Mouse (Mus musculus) liver, adult (tissue): ENCODE measurements around the gene Fam13c.

Experiments used
- GATA4 ChIP-seq: IDR thresholded peaks from 2 replicates; pipeline ENCODE4 v1.6.1; 2014; ENCODE audit warnings: mild to moderate bottlenecking, low read length; ENCODE audit not compliant: insufficient replicate concordance

The Fam13c gene

DNA sequence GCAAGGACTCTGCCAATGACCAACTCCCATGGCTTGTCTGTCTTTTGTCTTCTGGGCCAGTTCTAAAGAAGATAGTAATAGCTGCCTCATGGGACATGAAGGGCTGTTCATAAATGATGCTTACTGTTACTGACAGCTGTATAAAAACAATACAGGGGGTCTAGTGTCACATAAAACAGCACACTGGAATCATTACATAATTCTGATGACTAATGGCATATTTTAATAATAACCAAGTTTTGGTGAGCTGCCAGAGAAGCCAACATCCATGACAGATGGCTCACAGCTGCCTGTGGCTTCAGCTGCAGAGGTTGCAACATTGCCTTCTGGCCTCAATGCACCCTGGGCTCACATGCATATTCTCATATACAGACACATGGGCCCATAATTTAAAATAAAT, 56.7 kb downstream of the Fam13c start:
- TF ChIP-seq GATA4: no peak

DNA sequence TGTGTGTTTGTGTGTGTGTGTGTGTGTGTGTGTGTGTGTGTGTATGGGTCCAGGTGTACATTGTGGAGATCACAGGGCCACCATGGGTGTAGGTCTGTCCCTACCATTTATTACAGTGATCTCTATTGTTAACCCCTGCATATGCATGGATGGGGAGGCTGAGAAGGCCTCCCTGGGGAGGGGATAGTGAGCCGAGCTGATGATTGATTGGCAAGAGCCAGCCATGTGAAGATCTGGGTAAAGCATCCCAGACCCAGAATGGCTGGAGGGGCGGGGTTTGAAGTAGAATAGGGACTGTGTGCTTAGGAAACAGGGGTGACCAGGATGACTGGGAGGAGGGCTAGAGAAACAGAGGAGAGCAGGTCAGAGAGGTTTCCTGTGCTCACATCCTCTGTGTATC, 58.0 kb downstream of the Fam13c start:
- no peak for TF ChIP-seq GATA4

DNA sequence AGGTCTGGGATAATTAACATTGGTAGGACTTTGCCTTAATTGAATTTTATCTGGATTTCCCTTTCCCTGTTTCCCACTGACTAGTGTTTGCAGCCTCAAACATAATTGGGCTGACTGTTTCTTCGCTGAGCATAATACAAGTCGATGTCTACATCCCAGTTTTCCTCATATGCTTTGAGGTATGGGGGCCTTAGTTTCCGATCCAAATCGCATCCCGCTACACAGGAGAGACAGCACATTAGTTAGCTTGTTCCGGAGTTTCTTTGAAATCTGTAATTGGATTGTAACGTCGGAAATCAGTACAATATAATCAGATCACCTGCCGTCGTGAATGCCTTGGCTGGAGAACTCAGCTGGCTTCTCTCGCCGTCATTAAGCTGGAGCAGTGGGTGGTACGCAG, 59.0 kb downstream of the Fam13c start:
- no peak for TF ChIP-seq GATA4

DNA sequence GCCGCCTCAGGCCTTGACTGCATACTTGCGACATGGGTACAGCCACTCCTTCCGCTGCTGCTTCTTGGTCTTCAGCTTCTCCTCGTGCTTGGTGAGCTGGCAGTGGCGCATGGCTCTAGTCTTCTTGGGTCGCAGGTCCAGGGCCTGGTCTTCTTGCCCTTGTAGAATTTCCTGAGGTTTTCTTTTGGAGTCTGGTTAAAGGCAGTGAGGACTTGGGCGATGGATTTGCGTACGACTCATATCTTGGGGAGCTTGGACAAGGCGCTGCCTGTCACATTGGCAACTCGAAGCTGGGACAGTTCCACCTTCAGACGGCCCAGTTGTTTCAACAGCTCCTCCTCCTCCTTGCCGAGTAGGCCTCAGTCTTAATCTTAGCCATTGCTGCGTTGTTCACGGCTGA, 64.6 kb downstream of the Fam13c start:
- TF ChIP-seq GATA4: no peak

DNA sequence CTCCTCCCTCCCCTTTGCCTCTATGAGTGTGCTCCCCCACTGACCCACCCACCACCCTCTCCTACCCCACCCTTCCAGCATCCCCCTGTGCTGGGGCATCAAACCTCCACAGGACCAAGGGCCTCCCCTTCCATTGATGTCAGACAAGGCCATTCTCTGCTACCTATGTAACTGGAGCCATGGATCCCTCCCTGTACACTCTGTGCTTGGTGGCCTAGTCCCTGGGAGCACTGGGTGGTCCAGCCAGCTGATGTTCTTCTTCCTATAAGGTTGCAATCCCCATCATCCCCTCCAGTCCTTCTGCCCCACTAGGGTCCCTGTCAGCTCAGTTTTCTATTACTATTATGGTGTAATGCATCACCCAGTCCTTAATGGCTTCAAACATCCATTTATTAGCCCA, 65.1 kb downstream of the Fam13c start:
- no peak for TF ChIP-seq GATA4

DNA sequence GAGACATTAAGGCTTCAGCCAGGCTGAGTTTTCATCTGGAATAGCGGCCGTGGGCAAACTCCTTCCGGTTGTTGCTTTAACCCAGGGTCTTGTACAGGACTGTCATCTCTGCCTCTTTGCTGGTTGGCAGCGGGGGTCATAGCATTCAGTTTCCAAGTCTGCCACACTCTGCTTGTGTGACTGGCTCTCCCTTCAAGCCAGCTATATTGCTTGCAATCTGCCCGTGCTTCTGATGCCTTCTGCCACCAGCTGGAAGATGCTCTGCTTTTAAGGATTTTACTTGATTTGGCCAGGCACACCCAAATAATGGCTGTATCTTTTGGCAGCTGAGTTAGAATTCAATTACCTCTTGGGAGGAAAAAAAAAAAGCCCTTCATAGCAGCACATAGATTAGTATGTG, 65.6 kb downstream of the Fam13c start:
- TF ChIP-seq GATA4: no peak

DNA sequence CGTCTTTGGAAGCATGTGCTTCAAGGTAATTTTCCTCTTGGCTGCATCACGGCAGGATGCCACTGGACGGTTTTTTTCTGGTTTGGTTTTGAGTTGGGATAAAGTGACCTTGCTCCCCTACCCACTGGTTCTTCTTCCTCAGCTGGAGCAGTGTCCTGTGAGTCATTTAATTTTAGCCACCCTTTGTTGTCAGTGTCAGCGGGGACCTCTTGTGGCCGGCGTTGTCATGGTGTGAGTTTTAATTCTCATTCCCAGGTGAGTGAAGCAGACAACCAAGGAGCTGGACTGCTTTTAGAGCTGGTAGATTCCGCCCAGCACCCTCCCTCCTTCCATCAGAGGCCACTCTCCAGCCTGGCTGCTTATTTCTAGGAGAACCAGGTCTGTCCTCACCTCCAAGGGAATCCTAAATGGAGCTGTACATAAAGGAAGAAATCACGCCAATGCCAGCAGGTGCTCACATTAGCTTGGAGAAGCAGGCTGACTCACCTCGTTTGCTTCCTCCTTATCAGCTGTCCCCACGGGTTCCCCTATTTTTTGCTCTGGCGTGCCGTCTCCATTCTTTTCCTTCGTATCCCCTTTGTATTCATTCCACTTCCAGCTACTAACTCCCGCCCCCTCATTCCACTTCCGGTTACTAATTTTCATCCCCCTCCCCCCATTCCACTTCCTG, 66.4 kb downstream of the Fam13c start:
- TF ChIP-seq GATA4: no peak

DNA sequence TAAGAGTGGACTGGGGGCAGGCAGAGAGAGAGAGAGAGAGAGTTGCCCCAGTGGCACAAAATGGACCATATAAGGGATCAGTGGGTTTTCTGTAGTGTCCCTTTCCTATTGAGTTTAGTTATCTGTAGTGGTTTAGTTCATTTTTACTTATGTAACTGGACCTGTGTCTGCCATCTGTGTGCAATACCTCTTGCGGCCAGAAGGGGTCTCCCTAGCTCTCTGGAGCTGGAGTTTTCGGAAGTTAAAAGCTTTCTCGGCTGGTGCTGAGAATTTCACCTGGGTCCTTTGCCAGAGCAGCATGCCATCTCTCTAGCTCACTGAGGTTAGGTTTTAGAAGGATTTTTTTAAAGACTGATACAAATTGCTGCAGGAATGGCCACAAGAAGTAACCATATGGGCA, 67.6 kb downstream of the Fam13c start:
- no peak for TF ChIP-seq GATA4

DNA sequence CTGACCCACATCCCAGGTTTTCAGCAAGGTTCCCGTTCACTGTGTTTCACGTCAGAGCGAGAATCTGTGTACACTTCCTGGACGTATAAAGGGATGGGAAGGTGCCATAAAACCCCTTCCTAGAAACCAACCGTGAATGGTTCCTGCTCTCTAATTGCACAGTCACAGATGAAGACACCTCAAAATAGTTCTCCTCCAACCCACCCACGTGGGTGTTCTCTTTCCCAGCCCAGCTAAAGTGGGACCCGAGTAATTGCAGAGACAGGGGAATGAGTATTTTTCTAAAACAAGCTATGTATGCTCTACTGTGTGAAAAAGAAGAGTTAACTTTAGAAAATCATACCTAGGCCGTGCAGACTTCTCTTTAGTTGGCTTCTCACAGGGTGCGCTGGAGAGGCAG, 74.6 kb downstream of the Fam13c start:
- TF ChIP-seq GATA4: no peak

DNA sequence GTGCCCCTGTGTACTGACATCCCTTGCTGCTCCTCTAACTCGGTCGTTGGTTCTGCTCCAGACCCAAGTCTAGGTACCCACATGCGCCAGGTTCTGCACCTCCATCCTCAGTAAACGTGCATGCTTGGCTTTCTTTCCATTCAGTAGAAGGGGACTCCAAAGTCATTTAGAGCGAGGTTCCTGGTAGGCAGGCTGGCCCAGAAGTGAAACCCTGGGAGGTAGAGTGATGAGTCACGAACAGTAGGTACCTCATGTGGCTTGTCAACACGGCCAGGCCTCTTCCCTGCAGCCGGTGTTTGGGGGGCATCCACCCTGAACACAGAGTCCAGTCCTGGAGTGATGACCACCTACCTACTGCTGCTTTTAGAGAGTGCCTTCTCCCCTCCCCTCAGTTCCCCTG, 76.4 kb downstream of the Fam13c start:
- TF ChIP-seq GATA4: no peak

DNA sequence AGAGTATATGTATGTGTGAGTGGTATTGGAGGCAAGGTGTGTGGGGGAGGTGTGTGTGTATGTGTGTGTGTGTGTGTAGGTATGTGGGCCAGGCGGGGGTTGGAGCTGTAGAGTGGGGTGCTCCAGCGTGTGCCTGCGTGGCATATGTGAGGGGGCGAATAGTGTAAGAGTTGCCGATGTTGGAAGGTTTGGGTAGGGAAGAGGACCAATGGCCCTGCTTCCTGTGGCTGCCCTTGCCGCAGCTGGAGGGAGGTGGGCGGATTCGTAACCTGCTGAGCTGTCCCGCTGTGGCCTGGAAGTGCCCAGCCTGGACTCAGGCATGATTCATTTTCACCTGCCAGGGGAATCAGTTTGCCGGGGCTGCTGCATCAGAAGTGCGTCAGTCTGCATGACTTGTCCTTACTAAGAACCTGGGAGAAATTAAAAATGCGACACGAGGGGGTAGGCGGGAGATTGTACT, 79.4 kb downstream of the Fam13c start:
- no peak for TF ChIP-seq GATA4

DNA sequence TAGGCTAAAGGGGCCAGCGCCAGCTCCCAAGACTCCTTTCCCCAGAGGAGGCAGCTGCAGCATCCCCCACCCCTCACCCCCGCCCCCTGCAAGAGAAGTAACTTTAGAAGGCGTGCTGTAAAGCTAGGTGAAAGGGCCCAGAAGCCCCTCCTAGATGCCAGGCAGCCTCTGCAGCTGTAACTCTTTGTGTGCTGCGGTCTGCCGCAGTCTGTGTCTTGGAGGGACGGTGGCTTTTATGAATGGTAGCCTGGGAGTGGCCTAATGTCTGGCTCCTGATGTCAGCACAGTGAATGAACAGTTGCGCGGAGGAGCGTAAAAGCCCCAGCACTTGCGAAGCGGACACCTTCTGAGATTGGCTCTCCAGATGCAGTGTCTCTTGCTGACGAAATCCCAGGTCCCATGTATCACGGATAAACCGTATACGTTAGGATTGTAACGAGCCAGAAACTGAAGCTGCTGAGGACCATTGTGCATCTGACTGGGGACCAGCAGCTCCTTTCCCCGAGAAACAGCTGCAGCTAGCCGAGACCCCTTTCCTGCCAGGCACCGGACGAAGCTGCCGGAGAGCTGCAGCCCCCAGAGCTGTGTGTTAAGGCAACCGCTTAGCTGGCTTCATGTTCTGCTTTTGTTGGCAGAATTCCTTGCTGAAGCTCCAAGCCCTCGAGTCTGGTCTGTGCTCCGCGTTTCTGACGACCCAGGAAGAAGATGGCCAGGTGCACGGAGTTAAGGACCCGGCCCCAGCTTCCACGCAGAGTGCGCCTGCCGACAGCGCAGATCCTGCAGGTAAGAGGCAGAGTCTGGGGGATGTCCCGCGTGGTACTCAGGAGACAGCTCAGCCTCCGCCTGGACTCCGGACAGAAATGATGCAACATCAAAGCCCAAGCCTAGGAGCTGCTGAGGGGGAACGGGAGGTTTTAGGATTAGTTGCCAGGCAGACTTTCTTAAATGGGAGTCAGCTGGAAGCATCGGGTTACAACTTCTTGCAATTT, 80.2 kb downstream of the Fam13c start:
- no peak for TF ChIP-seq GATA4

DNA sequence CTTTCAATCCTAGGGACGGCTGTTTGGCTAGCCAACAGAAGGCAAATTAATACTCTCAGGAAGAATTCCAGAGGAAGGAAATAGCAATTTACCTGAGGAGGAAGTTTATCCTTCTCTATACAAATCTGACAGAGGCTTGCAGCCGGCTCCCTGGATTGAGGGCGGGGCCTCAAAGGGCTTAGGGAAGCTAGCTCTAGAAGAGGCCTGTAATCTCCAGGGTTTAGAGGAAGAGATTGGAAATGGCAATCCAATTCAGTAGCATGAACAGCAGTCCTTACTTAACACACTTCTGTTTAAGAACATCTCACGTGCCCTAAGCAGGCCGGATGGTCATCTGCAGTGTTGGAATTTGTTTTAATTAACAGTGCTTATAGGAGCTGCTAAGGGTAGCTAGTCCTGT, 81.1 kb downstream of the Fam13c start:
- TF ChIP-seq GATA4: no peak

DNA sequence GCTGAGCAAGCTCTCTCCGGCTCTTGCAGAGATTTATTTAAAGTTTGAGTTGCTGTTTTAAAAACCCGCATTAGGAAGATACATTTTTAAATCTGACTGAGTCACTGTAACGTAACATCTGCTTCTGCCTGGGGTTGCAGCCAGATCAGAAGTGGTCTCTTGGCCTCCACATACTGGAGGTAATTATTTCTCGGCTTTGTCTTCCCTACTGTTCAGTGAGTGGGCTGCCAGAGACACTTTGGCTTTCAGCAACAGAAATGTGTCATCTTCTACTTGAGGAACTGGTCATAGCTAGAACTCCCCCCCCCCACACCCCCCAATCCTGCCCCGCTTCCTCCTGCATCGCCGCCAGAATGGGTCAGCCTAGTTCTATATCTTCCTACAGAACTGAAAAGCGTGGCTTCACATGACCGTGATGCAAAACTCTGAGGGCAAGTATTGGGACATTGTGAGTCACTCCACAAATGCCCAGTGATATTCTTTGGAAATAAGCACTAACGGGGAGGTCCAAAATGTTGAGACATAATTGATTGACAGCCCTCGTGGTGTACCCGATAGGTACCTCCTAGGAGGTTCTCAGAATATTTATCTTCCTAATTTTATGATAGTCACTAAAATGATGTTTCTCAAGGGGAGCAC, 90.0 kb downstream of the Fam13c start:
- TF ChIP-seq GATA4: no peak

DNA sequence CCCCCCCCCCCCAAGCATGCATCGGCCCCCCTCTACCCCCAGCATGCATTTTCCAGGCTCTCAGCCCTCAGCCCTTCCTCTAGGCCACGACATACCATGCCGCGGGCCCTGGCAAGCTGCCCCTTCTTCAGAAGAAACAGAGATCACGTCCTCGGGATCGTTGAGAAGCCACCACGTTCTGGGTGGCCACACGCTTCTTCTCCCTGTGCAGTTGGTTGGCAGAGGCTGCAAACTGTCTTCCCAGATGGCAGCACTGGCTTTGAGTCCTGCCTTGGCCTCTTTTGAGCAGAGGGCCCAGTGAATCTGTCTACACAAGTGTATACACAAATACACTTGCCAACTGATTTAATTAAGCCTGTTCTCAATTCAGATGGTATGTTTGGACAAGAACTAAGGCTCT, 92.0 kb downstream of the Fam13c start:
- TF ChIP-seq GATA4: no peak

DNA sequence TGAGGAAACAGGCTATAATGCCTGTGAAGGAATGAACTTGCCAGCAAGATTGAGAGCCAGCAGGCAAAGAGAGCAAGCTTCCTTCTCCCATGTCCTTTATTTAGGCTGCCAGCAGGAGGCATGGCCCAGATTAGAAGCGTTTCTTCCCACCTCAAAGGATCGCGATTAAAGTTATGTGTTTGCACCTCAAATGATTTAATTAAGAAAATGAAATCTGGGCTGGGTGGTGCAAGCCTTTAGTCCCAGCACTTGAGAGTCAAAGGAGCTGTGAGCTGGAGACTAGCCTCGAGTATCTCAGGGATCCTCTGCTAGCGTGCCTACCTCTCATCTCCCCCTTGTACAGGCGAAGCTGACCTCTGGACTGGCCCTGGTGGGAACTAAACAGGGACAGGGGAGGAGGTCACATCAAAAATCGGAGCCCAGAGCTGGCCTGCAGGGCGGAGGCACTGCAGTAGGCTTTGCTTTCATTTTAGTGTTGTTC, 93.1 kb downstream of the Fam13c start:
- no peak for TF ChIP-seq GATA4

DNA sequence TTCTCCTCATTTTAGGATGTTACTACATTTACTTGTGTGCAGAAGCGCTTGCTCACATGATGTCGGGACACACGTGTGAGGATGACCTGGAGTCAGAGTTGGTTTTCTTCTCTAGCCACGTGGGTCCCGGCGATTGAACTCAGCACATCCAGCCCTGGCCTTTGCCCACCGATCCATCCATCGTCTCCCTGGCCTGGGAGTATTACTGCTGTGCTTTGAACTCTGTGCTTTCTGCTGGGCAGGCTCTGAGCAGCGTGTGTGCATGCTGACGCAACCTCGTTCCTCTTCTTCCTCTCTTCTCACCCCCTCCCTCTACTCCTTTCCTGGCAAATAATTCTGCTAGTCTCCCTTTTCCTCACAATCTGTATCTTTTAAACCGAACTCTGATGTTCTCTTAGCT, 93.7 kb downstream of the Fam13c start:
- no peak for TF ChIP-seq GATA4
